Mouse (Mus musculus) kidney, postnatal 4 days (tissue): ENCODE measurements around the gene Phb2.
A peak's percentile ranks its signal among the peaks of the same experiment; 100 is the strongest.

Source experiments
- DNase-seq, 2 experiments: peaks; one replicate each; pipeline ENCODE4 v3.0.0; 2021; ENCODE audit warnings: mixed read lengths in 2 of 2

Gene Phb2

GRCm38 (mm10) chr6:124723541-124723940 lies 11.4 kb downstream of the Phb2 start:
- no peak for DNase-seq

- DNase-seq, result no peak
Measured at GRCm38 (mm10) chr6:124724472-124724871, 12.3 kb downstream of the Phb2 start.

- DNase-seq, result no peak
Measured at GRCm38 (mm10) chr6:124728621-124729020, 16.5 kb downstream of the Phb2 start.

- DNase-seq, result no peak
Measured at GRCm38 (mm10) chr6:124729850-124730705, 17.9 kb downstream of the Phb2 start.

DNA sequence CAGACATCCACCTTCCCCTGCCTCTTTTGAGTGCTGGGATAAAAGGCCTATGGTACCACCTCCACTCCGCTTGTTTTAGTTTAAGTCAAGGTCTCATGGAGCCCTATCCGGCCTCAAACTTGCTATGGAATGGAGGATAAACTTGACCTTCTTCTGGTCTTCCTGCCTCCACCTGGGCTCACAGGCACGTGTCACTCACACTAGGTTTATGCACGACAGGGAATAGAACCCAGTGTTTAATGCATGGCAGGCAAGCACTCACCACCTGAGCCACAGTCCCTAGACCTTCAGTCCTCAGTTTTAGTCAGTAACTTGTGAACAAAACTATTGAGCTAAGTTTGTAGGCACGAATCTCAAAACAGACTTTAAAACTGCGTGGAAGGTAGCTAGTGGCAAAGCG lies 18.9 kb downstream of the Phb2 start:
- no peak for DNase-seq

DNA sequence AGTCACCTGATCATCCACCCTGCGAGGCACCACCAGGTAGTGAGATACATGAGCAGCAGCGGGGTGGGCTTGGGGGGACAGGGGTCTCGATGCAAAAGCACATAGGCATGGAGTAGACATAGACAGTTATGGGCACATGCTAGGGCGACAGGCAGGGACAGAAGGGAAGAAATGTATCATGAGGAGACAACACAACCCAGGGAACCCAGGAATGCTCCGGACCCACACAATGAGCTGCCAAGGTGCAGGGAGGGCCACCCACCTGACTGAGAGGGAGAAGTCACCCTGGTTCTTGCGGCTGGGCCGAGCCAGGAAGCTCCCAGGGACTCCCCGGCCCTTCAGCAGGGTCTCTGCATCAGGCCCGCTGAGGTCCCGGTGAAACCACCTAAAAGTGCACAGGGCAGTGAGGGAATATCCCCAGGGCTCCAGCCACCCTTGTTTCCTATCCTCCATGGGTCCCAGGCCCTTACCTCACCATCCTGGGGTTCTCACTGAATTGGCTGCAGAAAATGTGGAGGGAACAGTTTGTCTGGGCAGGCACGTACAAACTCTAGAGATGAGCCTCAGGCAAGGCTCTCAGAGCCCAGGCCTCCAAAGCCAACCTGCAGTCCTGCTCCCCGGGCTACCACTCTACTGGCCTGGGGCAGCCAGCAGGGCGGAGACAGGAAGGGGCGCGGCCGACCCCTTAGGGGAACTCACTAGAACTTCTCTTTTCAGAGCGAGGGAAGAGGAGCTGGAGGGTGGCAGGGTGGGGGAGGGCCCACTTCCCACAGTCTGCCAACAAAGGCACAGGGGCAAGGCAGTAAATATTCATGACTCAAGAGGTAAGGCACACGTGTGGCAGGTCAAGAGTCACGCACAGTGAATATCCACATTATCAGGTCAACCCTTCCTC lies 20.6 kb downstream of the Phb2 start:
- DNase-seq, result peak; percentile 44 to 59

DNA sequence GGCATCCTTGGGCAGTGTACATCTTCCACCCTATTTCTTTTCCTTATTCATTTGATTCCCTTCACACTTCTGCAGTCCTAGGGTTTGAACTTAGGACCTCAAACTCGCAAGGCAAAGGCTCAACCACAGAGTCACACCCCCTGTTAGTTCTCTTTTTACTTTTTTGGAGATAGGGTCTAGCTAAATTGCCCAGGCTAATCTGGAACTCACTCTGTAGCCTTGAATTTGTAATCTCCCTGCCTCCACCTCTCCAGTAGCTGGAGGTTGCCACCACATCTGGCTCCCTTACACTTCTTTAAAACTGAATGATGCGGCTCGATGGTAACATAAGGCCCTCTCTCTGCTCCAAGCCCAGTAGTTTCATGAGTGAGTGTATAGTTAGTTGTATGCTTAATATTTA lies 22.3 kb downstream of the Phb2 start:
- DNase-seq, result no peak

DNA sequence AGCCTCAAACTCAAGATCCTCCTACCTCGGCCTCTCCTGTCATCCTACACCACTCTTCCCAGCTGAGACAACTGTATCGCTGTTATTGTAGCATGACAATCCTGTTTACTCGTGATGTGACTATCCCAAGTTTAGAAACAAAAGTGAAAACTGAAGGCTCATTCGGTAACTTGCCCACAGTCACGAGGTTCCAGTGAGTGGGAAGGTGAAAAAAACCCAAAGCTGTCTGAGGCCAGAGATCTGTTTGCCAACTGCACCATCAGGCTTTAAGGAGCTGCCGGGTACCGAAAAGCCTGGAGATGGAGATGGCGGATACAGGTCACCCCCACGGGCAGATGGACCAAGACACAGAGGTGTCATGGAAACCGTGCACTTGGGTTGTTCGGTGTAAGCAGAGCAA lies 24.9 kb downstream of the Phb2 start:
- DNase-seq, result no peak

DNA sequence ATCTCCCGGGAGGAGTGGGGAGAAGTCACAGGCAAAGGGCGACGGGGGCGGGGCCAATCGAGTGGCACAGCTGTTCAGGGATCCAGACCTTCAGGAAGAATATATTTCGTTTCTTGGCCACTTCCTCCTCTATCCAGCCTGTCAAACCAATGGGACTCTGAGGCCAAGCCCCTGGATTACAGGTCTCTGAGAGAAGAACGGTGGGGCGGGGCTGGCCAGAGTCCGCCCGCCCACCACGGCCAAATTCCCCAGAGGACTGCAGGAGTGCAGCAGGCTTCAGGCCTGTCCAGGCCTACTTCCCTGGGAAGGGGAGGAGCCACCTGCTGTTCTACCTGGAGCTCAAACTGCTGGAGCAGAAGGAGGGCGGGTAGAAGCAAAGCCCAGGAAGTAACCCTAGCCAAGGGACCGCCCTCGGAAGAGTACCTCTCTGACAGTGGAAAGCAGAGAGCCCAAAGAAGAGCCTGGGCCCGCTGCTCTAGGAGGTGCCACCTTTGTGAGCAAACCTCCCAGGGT lies 26.4 kb downstream of the Phb2 start, which contains the start of gene Ptpn6:
TSS of gene Ptpn6 (minus strand) at position 204 of the 513 bp plus-strand sequence.
- peak; percentile 79 to 90 for DNase-seq

- no peak for DNase-seq
Measured at GRCm38 (mm10) chr6:124739231-124739796, 27.2 kb downstream of the Phb2 start.

DNA sequence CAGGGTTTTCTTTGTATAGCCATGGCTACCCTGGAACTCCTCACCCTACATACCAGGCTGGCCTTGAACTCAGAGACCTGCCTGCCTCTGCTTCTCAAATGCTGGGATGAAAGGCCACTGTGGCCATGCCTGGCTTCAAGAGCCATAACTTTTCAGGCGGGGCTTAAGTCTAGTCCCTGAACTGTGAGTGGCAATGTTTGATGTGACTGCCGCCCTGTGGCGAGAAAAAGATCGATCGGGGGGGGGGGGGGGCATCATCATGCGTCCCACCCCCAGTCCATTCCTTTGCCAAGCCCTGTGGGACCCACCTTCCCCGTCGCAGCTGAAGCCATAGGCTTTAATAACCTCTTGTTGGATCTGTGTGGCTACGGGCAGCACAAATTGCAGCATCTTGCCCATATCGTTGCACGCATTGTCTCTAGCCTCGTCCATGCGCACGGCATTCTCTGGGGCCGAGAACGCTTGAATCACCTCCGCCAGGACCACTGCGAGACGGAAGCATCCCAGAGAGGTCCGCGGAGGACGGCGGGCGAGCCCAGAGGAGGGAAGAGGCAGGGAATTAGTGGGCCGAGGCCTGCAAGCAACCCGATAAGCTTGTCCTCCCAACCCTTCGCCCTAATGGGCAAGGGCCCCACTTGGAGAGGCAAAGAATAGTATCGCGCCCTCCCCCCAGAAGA lies 28.2 kb downstream of the Phb2 start:
- no peak for DNase-seq

- peak; percentile 88 to 94 for DNase-seq
Measured at GRCm38 (mm10) chr6:124740888-124741761, 29.0 kb downstream of the Phb2 start, which contains the start of gene Grcc10. TSS of gene Grcc10 (minus strand) at chr6:124741374.

DNA sequence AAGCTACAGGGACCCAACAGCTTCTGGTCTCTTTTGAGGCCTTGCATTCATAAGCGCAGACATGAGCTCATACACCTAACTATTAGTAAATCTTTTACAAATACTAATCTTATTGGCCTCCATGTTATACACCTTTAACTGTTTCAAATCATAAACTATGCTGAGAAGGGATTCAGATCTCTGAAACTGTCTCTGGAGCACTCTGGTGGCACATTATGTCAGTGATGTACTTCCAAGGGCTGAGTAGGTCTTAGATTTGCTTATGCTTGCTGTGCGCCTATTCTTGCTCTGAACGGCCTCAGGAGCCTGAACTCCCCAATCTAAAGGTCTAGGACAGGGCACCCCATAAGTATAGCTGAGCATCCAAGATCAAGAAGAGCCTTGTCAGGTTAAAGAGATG lies 29.7 kb downstream of the Phb2 start:
- no peak for DNase-seq

- no peak for DNase-seq
Measured at GRCm38 (mm10) chr6:124742839-124743514, 30.8 kb downstream of the Phb2 start.

DNA sequence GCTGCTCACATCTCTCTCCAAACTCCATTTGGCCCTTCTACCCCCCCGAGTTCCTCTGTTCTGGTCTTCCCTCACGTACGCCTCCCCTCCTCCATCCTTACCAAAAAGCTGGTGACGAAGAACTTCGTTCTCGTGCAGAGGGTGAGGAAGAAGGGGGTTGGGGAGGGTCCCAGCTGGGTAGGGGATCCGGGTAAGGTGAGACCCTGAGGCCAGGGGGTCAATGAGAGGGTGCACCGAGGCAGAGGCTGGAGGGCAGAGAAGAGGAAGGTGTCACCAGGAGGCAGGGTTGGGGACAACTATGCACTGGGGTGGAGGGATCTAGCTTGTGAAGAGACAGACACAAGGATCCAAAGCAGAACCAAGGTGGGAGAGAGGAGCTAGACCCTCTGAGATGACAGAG lies 31.5 kb downstream of the Phb2 start:
- no peak for DNase-seq

- peak in 1 of 2 experiments; percentile 60 for DNase-seq
Measured at GRCm38 (mm10) chr6:124744755-124745321, 32.7 kb downstream of the Phb2 start.

DNA sequence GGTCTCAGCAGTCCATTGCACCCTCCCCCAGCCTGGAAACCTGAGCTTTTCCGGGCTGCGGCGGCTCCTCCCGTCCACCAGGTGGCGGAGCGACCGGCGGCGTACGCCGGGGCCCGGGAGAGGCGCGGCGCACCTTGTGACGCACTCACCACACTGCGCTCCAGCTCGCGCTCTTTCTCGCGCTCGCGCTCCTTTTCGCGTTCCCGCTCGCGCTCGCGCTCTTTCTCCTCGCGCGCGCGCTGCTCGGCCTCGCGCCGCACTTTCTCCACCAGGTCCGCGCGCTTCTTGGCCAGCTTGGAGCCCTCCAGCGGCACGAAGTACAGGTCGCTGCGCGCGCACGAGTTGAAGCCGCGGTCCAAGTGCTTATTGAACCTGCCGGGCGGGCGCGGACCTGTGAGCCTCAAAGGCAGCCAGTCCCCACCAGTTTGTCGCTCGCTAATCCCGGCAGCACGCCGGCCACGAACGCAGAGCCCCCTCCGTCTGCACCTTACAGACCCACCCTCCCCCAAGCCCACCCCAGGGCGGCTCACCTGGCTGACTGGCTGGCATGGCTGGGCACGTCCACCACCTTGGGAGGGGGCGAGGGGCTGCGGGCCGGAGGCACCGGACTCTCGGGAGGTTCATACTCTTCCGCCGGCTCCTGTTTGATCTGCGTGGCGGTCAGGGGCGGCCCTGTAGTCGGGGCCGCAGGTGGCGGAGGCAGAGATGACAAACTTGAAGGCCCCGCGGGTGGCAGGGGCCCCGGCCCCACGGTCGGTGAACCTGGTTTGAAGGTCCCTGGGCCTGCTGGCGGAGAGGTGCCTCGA lies 33.6 kb downstream of the Phb2 start:
- peak; percentile 94 to 96 for DNase-seq

DNA sequence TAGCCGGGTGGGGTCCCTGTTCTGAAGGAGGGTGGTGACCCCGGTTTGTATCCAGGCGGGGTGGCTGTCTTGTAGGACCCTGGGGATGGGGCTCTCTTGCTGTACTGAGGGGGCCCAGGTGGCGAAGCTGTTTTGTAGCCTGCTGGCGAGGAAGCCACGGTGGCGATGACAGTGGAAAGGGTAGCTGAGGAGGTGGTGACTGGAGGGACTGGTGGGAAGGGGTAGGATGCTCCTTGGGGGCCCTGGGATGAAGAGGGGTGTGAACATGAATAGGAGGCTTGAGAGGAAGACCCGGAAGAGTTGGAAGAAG lies 34.1 kb downstream of the Phb2 start:
- DNase-seq, result no peak
